Mouse (Mus musculus) cerebellum, postnatal 10 days (tissue): ENCODE results near the gene Nudt16l1.
A peak's percentile ranks its signal among the peaks of the same experiment; 100 is the strongest.

Source experiments
- DNase-seq, 2 experiments: peaks; one replicate each; pipeline ENCODE4 v3.0.0; 2021; ENCODE audit warnings: mixed read lengths in 2 of 2

The Nudt16l1 gene

DNA sequence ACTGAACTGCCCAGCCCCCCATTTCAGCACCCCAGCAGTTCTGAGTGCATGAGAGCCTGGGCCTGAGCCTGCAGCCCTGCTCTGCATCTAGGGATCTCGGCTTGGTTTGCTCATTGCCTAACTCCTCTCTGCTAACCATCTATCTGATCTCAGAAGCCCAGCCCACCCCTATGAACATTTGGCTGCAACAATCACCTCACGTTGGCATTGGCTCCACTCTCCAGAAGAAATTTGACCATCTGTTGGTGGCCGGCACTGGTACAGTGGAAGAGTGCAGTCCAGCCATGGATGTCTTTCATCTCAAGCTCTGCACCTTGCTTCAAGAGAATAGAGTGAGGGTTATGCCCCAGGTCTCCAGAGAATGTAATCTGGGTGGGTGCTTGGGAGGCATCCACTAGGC, 18.9 kb downstream of the Nudt16l1 start:
- peak; percentile 84 to 85 for DNase-seq

DNA sequence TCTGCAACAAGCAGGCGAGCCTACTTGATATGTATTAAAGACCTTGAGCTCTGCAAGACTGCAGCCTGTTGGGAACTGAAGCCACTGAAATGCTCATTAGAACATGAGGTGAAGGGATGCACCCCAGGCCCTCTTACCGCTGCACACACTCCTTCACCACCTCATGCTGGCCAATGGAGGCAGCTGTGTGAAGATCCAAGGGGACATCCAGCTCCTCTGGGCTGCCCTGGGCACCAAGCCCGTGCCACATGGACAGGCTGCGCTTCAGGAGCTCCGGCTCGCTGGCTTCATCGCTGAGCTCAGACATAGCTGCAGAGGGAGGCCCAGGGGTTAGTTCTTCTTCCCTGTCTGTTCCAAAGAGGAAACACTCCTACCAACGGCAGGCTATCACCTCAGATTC, 21.7 kb downstream of the Nudt16l1 start:
- peak in 1 of 2 experiments; percentile 29 for DNase-seq

DNA sequence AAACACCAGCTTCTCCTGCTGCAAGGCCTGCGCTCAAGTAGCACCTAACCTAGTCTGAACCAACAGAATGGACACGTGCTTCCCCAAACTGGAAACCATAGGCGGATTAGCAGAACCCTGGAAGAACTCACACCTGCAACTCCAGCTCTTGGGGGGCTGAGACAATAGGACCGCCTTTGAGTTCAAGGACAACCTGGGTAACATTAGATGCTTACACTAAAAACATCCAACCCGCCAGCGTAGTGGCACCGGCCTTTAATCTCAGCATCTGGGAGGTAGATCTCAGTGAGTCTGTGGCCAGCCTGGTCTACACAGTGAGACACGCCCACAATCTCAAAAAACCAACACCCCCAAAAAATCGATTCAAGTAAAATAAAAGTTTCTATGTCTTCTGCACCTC, 24.8 kb downstream of the Nudt16l1 start:
- no peak for DNase-seq

DNA sequence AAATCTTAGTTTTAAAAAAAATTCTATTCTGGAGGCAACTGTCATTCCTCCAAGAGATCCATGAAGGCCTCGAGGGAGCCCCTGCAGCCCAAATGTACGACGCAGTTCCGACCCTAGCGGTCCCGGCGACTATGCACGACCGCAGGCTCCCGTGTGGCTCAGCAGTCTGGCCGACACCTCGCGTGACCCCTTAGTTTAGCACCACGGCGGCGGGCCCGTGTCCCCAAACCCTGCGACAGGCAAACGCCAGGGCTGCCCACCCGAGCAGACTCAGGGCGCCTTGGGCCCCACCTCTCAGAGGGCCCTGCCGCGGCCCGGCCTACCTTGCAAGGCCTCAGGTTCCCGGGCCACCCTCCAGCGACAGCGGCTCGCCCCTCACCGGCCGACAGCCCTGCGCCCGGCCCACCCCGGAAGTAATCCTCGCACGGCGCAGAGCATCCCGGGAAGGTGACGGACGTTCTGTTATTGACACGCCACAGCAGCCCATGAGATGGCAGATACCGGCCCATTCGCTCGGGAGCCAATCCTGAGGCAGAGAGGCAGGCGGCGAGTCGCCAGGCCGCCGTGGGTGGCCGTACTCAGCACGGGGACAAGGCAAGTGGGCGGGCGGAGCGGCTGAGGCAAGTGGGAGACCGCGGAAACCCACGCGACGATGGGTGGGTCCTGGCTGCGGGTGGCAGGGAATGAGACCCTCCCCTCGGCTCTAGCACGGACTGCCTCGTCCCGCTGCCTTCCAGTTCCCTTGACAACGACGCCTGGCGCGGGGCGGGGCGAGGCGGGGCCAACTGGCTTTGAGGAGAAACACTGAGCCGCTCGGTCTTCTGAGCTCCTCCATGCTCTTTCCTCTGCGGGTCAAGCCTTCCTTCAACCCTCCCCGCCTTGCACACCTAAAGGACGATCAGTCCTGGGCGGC, 25.5 kb downstream of the Nudt16l1 start, which contains the start of gene Anks3:
Gene Anks3 (minus strand): TSS at position 409 of the 913 bp plus-strand sequence.
- peak; percentile 99 to 100 for DNase-seq

DNA sequence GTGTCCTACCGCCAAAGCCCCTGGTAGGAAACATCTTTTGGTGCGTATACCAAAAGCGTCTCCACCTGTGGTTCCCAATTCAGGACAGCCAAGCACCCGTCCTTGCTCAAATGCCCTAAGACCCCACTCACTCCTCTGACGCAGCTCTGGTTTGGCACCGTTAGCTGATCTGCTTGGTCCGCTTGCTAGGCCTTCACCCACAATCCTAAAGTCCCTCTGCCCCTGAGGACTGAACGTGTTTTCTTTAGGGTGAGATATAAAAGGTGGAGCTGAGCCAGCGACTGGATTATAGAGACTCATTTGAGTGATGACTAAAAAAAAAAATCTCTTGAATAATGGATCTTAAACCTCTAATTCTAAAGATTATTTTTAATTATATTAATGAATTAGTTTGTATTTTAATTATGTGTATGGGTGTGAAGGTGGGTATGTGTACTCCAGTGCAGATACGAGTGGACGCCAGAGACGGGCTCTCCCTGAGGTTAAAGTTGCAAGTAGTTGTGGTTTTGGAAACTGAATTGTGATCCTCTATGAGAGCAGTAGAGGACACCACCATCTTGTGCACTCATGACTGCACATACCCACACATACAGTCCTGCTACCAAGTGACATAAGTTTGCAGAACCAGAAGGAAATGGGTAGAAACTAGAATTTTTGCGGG, 26.3 kb downstream of the Nudt16l1 start:
- DNase-seq = no peak

DNA sequence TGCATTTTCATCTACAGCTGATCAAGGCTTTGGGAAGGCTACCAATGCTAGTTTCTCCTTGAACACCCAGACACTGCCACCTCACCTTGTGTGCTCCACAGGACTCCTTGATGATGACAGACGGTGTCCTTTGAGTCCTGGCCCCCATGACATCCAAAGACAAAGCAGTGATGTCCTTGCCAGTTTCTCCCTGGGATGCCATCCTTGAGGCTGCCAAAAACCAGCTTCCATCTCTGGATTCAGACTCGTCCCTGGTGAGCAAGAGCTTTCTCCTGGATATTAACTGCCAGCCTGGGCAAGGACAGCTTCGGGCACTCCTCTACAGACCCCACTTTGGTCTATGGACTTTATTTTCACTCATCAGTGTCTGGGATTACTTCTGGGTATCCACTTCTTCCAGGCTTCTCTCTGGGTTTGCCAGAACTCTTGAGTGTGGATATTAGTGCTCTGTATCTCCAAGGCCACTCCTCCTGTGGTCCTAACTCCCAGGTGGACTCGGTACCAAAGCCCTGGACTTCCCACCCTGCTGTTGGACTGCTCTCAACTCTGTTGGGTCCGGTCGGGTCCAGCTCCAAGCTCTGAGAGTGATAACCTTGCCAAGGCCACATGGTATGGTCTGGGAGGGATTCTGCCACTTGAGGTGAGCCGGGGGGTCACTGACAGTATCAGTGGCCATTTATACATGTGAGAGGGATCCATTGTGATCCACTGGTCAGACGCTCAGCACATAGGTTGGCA, 27.0 kb downstream of the Nudt16l1 start:
- DNase-seq = peak in 1 of 2 experiments; percentile 54

DNA sequence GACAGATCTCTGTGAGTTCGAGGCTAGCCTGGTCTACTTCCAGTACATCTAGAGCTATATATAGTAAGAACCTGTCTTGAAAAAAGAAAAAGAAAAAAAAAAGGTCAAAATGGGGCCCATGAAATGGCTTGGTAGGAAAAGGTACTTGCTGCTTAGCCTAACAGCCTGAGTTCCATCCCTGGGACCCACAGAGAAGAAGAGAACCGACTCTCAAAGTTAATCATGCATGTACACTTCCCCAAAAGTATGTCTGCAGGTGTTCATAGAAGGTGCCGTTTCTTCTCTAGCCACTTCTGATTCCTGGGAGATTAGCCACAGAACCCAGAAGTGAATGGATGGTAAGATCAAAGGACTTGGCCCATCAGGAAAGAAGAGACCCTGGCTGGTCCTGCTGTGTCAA, 29.9 kb downstream of the Nudt16l1 start:
- no peak for DNase-seq

DNA sequence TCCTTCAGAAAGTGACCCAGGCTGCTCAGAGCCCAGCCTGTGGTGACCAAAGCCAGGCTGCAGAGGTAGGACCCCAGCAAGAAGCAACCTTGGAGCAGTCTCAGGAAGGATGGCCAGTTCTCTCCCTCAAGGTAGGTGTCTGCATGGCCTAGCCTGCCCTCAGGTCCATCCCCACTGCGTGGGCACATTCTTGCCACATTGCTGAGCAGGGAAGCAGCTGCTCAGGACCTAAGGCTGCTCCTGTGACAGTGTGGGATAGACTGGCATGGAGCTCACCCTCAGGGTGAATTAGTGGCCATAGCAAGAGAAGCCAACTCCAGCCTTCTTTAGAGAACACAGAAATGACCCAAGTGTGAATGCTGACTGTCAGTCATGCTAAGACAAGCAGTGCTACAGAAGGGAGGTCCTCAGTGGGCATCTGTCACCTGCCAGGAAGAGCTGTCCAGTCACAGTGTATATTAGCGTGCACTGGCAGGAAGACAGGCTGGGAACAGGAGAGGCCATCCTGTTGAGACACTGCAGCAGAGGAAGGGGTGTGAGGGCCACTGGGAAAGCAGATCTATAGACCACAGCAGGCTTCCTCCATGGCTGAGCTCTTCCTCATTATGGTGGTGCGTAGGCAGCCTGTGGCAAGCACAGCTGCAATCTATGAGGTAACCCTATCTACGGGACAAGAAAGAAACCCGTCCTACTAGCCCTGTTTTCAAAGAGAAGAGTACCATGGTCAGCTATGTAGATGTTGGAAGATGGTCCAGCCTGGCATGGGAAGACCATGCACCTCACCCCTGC, 30.7 kb downstream of the Nudt16l1 start:
- DNase-seq = no peak

DNA sequence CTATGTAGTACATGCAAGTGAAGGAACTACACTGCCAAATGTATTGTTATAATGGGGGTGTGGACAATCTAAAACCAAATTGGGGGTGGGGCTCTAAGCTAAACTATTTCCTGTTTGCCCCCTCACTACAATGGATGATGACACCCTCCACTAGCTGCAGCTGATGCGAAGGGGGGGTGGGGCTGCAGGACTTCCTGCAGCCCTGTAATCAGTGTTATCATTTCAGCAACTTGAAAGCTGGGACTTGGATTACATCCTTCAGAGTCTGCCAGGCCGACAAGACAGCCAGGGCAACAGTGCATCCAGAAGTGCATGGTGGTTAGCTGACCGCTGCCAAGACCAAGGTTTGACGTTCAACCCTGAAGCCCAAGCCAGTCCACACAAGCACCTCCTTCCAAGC, 33.1 kb downstream of the Nudt16l1 start:
- DNase-seq = no peak

DNA sequence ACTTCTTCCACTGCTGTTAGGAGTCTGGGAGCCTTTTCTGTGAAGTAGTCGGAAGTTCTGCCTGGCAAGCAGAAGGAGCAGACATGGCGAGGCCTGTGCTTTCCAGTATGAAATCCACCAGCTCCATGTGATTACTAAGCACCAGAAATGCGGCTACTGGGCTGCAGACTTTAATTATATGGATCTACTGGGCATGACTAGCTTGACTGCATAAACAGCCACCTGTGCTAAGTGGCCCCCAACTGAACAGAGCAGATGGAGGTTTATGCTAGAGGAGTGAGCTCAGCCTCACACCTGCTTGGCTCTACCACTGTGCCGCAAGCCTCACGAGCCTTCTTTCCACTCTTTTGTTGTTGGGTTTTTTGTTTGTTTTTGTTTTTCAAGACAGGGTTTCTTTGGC, 36.0 kb downstream of the Nudt16l1 start:
- peak in 1 of 2 experiments; percentile 30 for DNase-seq

DNA sequence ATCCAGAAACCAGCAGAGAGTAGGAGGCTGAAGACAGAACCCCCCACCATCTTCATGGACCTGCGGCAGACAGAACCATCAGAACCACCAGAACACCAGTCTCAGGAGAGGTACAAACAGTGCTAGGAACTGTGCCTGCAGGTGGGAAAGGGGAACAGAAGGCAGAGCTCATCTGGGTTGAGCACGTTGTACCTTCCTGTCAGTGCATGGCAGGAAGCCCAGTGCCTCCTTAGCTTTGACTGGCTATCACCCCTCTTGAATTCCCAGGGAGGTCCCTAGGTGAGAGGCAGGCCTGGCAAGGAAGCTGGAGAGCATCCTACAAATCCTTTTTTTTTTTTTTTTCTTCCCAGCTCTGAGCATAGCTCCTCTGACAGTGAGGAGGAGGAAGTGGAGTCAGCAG, 37.6 kb downstream of the Nudt16l1 start:
- peak in 1 of 2 experiments; percentile 40 for DNase-seq

DNA sequence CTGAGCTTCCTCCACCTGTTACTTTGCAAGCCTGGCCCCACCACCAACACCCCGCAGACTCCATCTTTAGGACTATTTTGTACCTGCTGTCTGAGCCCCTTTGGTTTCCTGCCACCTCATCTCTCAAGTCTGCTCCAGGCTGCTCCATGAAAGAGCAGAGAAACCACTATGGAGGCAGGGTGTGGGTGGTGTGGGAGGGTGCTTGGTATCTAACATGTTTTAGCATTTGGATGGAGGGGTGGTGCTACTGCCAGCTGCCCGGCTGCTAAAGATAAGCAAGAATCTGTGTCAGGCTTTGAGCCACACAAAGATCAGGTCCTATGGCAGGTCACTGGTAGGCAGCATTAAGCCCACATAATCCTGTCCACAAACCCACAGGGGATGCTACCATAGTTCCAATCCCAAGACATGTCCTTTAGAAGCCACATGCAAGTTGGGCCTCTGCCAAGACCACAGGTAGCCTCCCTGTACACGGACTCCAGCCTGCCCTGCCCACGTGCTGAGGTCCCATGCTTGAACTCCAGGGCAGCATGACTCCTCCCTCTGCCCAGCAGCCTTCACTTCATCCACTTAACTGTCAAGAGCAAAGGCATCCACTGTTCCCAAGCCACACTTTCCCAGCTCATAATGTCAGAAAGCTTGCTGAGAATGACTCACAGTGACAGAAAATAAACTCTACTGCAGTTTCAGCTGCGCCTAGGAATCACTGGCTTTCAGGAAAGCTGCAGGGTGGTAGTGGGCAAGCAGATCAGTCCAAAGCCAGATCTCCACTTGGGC, 39.9 kb downstream of the Nudt16l1 start:
- DNase-seq = no peak

DNA sequence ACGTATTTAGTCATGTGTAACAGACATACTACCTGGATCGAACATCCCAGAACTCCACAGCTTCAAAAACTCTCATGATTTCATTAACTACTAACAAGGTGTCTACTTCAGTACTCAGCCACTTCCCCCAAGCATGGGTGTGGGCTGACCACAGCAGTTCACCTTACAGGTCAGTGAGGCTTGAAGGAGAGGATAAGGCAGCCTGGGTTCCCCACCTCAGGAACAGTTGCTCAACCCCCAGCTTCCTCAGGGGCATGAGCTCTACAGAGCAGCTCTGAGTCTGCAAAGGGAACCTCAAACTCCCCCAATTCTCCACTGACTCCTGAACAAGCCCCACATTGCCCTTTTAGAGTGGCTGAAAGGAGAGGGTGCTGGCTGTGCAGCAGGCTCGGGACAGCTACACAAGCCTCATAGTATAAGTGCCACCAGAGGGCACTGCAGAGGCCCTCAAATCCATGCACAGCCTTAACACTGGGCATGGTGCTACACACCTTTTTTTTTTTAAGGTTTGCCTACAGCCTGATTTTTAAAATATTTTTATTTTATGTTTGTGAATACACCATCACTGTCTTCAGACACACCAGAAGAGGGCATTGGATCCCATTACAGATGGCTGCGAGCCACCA, 41.3 kb downstream of the Nudt16l1 start:
- DNase-seq = peak; percentile 41 to 50

DNA sequence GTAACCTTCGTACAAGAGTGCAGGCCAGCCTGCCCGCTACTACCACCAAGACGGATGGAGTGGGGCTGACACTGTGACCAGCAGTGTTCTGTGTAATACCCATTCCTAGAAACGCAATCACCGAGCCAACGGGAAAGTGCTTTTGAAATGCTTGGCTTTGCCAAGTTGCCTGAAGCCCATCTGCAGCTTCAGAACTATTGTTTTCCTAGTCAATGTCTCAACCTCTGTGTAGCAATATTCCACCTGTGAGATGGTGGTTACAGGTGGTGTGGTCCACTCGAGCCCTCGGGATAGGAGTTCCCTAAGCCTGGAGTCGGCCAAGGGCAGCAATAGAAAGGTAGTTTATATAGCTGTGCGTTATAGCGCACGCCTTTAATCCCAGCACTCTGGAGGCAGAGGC, 46.2 kb downstream of the Nudt16l1 start:
- DNase-seq = no peak
